Mouse (Mus musculus): ENCODE results near the gene Mmd2. TPM values are rescaled to one million over a fixed set of nuclear protein-coding genes. Genes with fewer than 3 reads are reported as not detected.

The Mmd2 gene
- total RNA-seq, 4 experiments from 2014 or later = 33.7 to 65.5 (median 38.5) TPM

DNA sequence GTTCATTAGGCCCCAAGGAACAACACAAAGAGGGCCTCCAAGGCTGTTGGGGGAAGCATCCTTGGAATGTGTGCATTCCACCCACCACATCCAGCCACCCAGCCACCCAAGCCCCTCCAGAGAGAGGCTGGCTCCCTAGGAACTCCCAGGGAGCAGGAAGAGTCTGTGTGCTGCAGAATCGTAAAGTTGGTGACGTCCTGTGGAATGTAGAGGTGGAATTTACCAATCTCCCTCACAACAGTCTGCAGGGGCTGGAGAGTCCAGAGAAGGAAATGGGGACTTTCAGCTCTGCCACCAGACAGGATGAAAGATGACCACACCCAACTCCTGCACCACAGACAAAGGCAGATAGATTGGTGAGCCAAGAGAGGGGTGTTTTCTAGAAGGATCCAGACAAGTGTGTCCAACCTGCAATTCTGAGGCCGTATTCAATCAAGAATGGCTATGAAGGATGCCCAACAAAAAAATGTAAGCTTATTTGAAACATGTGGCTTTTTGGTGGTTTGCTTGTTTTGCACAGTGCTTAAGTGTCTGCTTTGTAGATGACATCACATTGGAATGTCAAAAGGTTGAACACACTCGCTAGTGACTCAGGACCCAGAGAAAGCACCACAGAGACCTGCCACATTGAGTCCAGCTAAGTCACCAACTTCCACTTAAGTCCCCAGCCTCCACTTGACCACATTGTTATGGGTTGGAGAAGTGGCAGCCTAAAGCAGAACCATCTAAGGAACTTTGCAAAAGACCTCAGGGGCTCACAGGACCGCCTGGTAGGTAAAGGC is 63.4 kb downstream of the Mmd2 start:
- no peak for DNase-seq

DNA sequence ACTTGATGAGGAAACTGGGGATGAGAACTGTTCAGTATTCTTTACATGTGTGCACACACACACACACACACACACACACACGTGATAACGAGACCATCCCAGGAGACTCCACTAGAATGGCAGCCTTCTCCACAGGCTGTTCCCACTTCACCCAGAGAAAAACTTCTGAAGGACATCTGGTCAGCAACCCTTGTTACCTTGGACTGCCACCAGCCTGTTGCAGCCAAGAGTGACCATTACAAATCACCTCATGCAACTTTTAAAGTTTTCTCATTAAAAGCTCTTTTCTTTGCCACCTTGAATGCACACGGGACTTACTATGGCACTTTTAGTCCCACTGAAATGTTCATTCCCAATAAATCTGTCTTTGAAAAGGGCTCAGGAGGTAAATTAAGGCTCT is 71.3 kb downstream of the Mmd2 start:
- DNase-seq = no peak

DNA sequence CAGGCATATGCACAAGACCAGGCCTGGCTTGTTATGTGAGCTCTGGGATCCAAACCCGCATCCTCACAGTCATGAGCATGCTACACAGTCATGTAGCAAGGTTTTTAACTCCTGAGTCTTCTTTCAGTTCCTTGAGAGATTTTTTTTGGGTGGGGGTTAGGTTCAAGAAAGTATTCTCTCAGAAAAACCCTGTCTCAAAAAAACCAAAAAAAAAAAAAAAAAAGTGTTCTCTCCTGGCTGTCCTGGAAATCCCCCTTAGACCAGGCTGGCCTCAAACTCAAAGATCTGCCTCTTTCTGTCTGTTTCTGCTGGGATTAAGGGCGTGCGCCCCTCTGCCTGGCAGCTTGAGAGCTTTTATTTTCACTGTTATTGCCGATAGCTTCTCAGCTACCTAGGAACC is 73.2 kb downstream of the Mmd2 start:
- DNase-seq = no peak

DNA sequence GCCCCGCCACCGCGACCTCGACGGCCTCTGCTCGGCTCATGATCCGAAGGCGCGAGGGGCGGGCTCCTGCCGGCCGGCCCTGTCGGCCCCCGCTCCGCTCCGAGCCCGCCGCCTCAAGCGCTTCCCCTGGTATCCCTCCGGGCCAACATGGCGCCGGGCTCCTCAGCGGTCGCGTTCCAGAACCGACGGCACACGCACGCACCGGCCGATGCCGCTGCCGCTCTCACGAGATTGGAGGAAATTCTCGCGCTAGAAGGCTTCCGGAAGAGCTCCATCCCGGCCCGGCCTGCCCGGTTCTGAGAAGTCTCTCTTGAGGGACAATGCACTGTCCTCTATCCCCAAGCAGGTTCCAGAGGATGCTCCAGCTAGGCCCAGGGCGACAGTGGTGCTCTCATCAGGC is 78.7 kb downstream of the Mmd2 start, which contains the start of gene Papolb:
Papolb (minus strand) TSS at position 162 of the 400 bp plus-strand sequence.
- DNase-seq = no peak

DNA sequence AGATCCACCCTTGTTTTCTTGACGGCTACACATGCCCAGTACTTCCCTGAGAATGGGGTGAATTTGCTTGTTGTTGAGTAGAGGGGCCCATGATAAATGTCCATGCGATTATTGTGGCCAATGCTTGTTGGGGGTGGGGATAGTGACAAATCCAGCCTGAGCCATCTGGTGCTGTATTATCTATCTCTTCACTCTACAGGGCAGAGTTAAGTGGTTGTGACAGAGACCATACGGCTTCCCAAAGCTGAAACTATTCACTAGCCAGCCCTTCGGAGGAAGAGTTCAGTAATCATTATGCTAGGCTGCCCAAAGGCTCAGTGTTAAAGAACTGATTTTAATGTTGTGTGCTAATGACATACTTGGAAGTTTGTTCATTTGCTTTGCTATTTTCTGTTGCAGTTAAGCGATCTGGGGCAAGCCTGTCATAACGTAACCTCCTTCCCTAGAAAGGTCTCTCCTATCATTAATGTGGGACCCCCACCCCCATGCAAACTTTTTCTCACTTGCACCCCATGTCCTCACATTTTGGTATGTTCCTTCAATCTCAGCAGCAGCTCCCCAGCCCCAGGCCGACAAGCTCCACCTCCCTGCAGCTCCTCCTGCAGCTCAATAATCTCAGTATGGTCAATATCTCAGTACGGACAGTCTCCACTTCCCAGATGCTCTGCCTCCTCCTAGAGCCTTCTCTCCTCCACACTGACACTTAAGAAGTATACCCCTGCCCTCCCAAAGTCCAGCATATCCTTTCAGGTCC is 83.7 kb downstream of the Mmd2 start:
- DNase-seq = no peak

DNA sequence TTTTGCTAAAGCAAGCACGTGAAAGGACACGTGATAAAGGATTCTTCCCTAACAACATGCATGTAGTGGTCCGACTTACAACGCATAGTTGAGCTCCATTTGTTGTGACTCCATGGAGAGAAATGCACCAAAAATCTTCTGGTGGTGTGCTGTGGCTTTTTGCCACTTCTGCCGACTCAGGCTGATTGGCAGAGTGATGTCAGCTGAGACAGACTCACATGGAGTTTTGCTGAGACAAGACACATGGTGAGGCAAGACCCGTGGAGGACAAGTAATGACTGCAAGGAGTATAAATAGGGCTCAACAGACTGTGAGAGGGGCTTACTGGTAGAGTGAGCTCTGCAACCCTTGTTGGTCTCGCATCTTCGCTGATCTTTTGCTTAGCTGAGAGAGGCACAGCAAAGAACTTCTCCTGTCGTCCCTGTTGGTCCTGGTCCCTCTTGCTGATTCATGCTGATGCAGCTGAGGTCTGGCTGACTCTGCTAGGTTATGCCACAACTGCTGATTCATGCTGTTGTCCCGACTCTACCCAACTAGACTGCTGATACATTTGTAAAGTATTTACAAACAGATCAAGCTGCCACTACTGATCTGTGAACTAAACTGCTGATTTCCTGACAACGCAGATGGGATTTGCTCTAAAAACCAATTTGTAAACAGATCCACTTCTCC is 87.3 kb downstream of the Mmd2 start:
- no peak for DNase-seq

DNA sequence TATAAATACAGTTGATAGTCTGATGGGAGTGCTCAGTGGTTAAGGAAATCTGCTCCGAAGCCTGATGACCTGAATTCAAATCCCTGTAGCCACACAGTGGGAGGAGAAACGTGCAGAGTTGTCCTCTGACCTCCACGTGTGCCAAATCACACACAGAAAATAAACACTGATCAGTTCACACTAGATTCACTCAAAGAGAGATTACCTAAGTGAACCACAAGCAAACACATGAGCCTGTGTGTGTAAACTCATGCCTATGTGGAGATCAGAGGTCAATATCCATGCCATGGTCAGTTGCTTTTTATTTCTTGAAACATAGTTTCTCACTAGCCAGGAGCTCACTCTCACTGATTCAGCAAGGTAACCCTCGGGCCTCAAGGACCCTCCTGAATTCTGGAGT is 88.2 kb downstream of the Mmd2 start:
- DNase-seq = no peak

DNA sequence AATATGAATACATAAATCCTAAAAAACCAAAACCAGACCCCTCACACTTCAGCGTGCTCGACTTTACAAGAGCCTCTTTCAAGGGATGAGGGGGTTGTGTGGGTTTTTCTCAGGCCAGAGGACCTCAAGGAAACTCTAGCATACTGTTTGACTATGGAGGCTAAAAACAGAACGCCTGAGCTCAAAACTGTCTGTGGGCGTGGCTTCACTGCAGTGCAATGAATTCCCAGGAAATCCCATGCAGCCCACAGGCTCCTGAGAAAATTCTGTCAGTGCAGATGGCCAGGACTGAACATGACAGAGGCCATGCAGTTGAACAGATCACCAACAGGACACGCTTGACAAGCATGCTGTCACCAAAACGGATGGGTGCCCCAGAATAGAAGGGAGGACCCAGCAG is 89.6 kb downstream of the Mmd2 start:
- no peak for DNase-seq

Other genes with a start within 250 kb of the Mmd2 start
- gene Foxk1, start 207.3 kb downstream of the Mmd2 start, total RNA-seq (2022) = 10 to 100 TPM; 24.8 to 30.9 (median 28.3) TPM
- 10 to 100 TPM; 18.4 to 36.8 (median 26.5) TPM for gene Ap5z1, start 144.9 kb downstream of the Mmd2 start, total RNA-seq (2022)
- gene Papolb, start 78.7 kb downstream of the Mmd2 start, total RNA-seq (2022) = under 1 TPM; 0.06 to 0.35 (median 0.26) TPM
- gene Radil, start 57.7 kb downstream of the Mmd2 start, total RNA-seq (2022) = 1 to 10 TPM; 3.4 to 8.2 (median 4.1) TPM
- gene Wipi2, start 18.9 kb upstream of the Mmd2 start, total RNA-seq (2022) = 100 to 1,000 TPM in 2 of 4 experiments, 10 to 100 TPM in 2; 92.3 to 120 (median 107) TPM
- gene Slc29a4, start 83.7 kb upstream of the Mmd2 start, total RNA-seq (2022) = 10 to 100 TPM; 19.9 to 51.4 (median 32.9) TPM
- gene Tnrc18, start 208.9 kb upstream of the Mmd2 start, total RNA-seq (2022) = 100 to 1,000 TPM in 1 of 4 experiments, 10 to 100 TPM in 3; 75.1 to 117 (median 96.9) TPM

All from adrenal gland, adult 8-10 months (tissue).